In genomic region chr19:8770567-8771270, GRCm38 (mm10) we compare ENCODE assay signal across 8 mouse cellular contexts. TPM values are rescaled to one million over a fixed set of nuclear protein-coding genes. Genes with fewer than 3 reads are reported as not detected.
DNase-seq lines count a peak whose midpoint lies in the region; ATAC-seq and TF ChIP-seq lines count a peak whose summit lies in the region.

Tmem223 (plus strand) TSS chr19:8770996.

- peaks cover 20% of the 10 kb centered on the region for H3K4me1 ChIP-seq in embryonic facial prominence, embryonic 14.5 days (ENCODE audit: control insufficient read depth, insufficient read depth, low read length)
- peaks cover 11% of the 10 kb centered on the region for H3K4me1 ChIP-seq in heart, adult 2 months (ENCODE audit: control insufficient read depth, insufficient read depth, low read length)
- peaks cover 17% of the 10 kb centered on the region; the same call in 1 of the 2 replicates for H3K4me1 ChIP-seq in kidney, adult 2 months (ENCODE audit: control insufficient read depth, insufficient read depth, low read length)
- peaks cover 17% of the 10 kb centered on the region for H3K4me1 ChIP-seq in limb, embryonic 11.5 days (ENCODE audit: control insufficient read depth, insufficient read depth, low read length)
- H3K4me1 ChIP-seq in midbrain, embryonic 12.5 days: peaks cover 31% of the 10 kb centered on the region

- peak within 1 kb of the TSS; percentile 70 for H3K4me3 ChIP-seq in embryonic facial prominence, embryonic 14.5 days (ENCODE audit: low read depth, low read length)
- H3K4me3 ChIP-seq in heart, adult 2 months: peak within 1 kb of the TSS; percentile 85
- peak within 1 kb of the TSS; percentile 96 for H3K4me3 ChIP-seq in kidney, adult 2 months (ENCODE audit: insufficient read depth, low read depth, low read length)
- peak within 1 kb of the TSS; percentile 84 for H3K4me3 ChIP-seq in limb, embryonic 11.5 days (ENCODE audit: low read depth, low read length)
- H3K4me3 ChIP-seq in midbrain, embryonic 12.5 days: peak within 1 kb of the TSS; percentile 86

- peak within 1 kb of the TSS; percentile 93 for H3K9ac ChIP-seq in embryonic facial prominence, embryonic 14.5 days (ENCODE audit: low read depth, low read length)
- peak within 1 kb of the TSS; percentile 99 for H3K9ac ChIP-seq in heart, adult 2 months (ENCODE audit: low read depth, low read length)
- H3K9ac ChIP-seq in limb, embryonic 11.5 days (ENCODE audit: low read length): peak within 1 kb of the TSS; percentile 96
- peak within 1 kb of the TSS; percentile 93 for H3K9ac ChIP-seq in midbrain, embryonic 12.5 days (replicated peaks)

- peaks cover under 1% of the 10 kb centered on the region; the same call in 1 of the 2 replicates for H3K9me3 ChIP-seq in embryonic facial prominence, embryonic 14.5 days (ENCODE audit: control insufficient read depth, low read length)
- H3K9me3 ChIP-seq in limb, embryonic 11.5 days (ENCODE audit: control insufficient read depth, low read length): peaks cover under 1% of the 10 kb centered on the region; the same call in 1 of the 2 replicates
- no peaks in the 10 kb centered on the region for H3K9me3 ChIP-seq in midbrain, embryonic 12.5 days

- peak; percentile 18; the same call in 1 of the 2 replicates for TF ChIP-seq CTCF in heart, adult 2 months (IDR thresholded peaks at IDR 0.05)
- TF ChIP-seq CTCF in kidney, adult 2 months (conservative IDR thresholded peaks at IDR 0.05; ENCODE audit: insufficient read depth, insufficient read length, low read depth, low read length): no peak

- H3K79me2 ChIP-seq in heart, adult 2 months (replicated peaks; ENCODE audit: control insufficient read depth, insufficient read depth, low read length): peaks cover 1% of the 10 kb centered on the region; the same call in 1 of the 2 replicates

- peak; percentile 73 to 74 for DNase-seq in adrenal gland, postnatal 4 days (ENCODE audit: low spot score in 2 of 2)
- DNase-seq in embryonic facial prominence, embryonic 14.5 days (ENCODE audit: low spot score): peak; percentile 82
- DNase-seq in heart, adult 2 months: peak; percentile 87
- peak; percentile 86 for DNase-seq in kidney, adult 2 months
- DNase-seq in limb, embryonic 11.5 days (ENCODE audit: low spot score): peak; percentile 84
- peak; percentile 52 for DNase-seq in skeletal muscle tissue, adult 2 months (ENCODE audit: low read depth, low spot score)
- peak; percentile 82 for DNase-seq in yolk sac, embryonic 10.5 days (ENCODE audit: low spot score)

- peak; percentile 96 for TF ChIP-seq POLR2A in heart, adult 2 months (IDR thresholded peaks at IDR 0.05; ENCODE audit: insufficient read depth, low read depth, low read length)
- peak; percentile 72 for TF ChIP-seq POLR2A in kidney, adult 2 months (IDR thresholded peaks at IDR 0.05; ENCODE audit: low read depth, low read length)

- ATAC-seq in embryonic facial prominence, embryonic 14.5 days (ENCODE audit: low read depth): peak; percentile 58
- no peak for ATAC-seq in limb, embryonic 11.5 days (ENCODE audit: insufficient number of reproducible peaks, low FRiP score, low TSS enrichment, low read depth)
- ATAC-seq in midbrain, embryonic 12.5 days (ENCODE audit: low FRiP score, low read depth): peak; percentile 31; the same call in 1 of the 2 replicates

- H3K36me3 ChIP-seq in embryonic facial prominence, embryonic 14.5 days (ENCODE audit: control insufficient read depth, insufficient read depth, low read length): peaks cover 66% of the 10 kb centered on the region
- peaks cover 13% of the 10 kb centered on the region for H3K36me3 ChIP-seq in heart, adult 2 months (ENCODE audit: control insufficient read depth, insufficient read depth, low read length)
- H3K36me3 ChIP-seq in kidney, adult 2 months (ENCODE audit: control insufficient read depth, insufficient read depth, low read length): peaks cover 2% of the 10 kb centered on the region
- H3K36me3 ChIP-seq in limb, embryonic 11.5 days (ENCODE audit: control insufficient read depth, insufficient read depth, low read length): peaks cover 30% of the 10 kb centered on the region
- peaks cover 59% of the 10 kb centered on the region for H3K36me3 ChIP-seq in midbrain, embryonic 12.5 days

- intact Hi-C loops in heart, adult 2 months (cut with DNase I): loop anchor here (5.0 kb wide), 1 partner anchor 47 kb away; the partner anchor contains the start of gene Ttc9c

- peak within 1 kb of the TSS; percentile 80 for H3K4me2 ChIP-seq in embryonic facial prominence, embryonic 14.5 days (ENCODE audit: low read depth, low read length)
- peak within 1 kb of the TSS; percentile 72 for H3K4me2 ChIP-seq in limb, embryonic 11.5 days (ENCODE audit: low read depth, severe bottlenecking)
- H3K4me2 ChIP-seq in midbrain, embryonic 12.5 days (replicated peaks): peak within 1 kb of the TSS; percentile 75

- peak within 1 kb of the TSS; percentile 89 for H3K27ac ChIP-seq in embryonic facial prominence, embryonic 14.5 days (replicated peaks; ENCODE audit: low read depth, low read length)
- H3K27ac ChIP-seq in heart, adult 2 months: peak within 1 kb of the TSS; percentile 91
- H3K27ac ChIP-seq in kidney, adult 2 months (ENCODE audit: insufficient read depth, low read depth, low read length): peak within 1 kb of the TSS; percentile 90
- H3K27ac ChIP-seq in limb, embryonic 11.5 days (replicated peaks; ENCODE audit: low read depth, low read length): peak within 1 kb of the TSS; percentile 80
- H3K27ac ChIP-seq in midbrain, embryonic 12.5 days (replicated peaks): peak within 1 kb of the TSS; percentile 90

- no peaks in the 10 kb centered on the region for H3K27me3 ChIP-seq in embryonic facial prominence, embryonic 14.5 days (replicated peaks; ENCODE audit: control insufficient read depth, insufficient read depth, low read length)
- no peaks in the 10 kb centered on the region for H3K27me3 ChIP-seq in heart, adult 2 months (ENCODE audit: control insufficient read depth, insufficient read depth, low read length)
- H3K27me3 ChIP-seq in kidney, adult 2 months (replicated peaks; ENCODE audit: control insufficient read depth, insufficient read depth, low read length): no peaks in the 10 kb centered on the region
- no peaks in the 10 kb centered on the region for H3K27me3 ChIP-seq in limb, embryonic 11.5 days (ENCODE audit: control insufficient read depth, insufficient read depth, low read length)
- no peaks in the 10 kb centered on the region for H3K27me3 ChIP-seq in midbrain, embryonic 12.5 days

- 0 out of 2 replicates have a peak, but pooled peaks have one; percentile 41 for TF ChIP-seq EP300 in heart, adult 2 months (IDR thresholded peaks at IDR 0.05; ENCODE audit: insufficient read depth, low read depth, low read length)

- whole genome bisulfite sequencing in embryonic facial prominence, embryonic 14.5 days: 19% methylated on average over 24 of the region's 29 CpGs
- 8% methylated on average over 29 of the region's 29 CpGs for WGBS in heart, adult 2 months
- 18% methylated on average over 29 of the region's 29 CpGs for WGBS in kidney, adult 2 months
- WGBS in limb, embryonic 11.5 days: 22% methylated on average over 29 of the region's 29 CpGs
- WGBS in midbrain, embryonic 12.5 days: 18% methylated on average over 29 of the region's 29 CpGs

RNA-seq across cellular contexts. Expression of gene Tmem223, which starts in this region (rescaled TPM):
- total RNA-seq in adrenal gland, postnatal 4 days (2021): 100 to 1,000 TPM; 102 to 103 TPM
- polyA plus RNA-seq in embryonic facial prominence, embryonic 14.5 days (2014; fragmentation: Nextera tagmentation; extraction: Ambion mirVana): 173 and 194 TPM in 2 replicates
- total RNA-seq in heart, adult 2 months (2021): 100 to 1,000 TPM; 108 to 130 TPM
- polyA plus RNA-seq in heart, adult 2 months (2012; rRNA removed): 212 and 233 TPM in 2 replicates
- 238 and 291 TPM in 2 replicates for polyA plus RNA-seq in kidney, adult 2 months (2012; rRNA removed)
- polyA plus RNA-seq in limb, embryonic 11.5 days (2014; fragmentation: Nextera tagmentation; extraction: Ambion mirVana): 183 and 204 TPM in 2 replicates
- 211 and 214 TPM in 2 replicates for polyA plus RNA-seq in midbrain, embryonic 12.5 days (2016; fragmentation: Nextera tagmentation; extraction: Ambion mirVana)
